Mouse (Mus musculus): ENCODE measurements at regions not wholly inside any gene's neighbourhood (a gene's known extent, or its start where the extent isn't known, plus 50 kb on each side); places are given as distances from the start of the nearest gene placed in this dataset.

GRCm38 (mm10) chr1:69470614-69471250 lies 216.3 kb downstream of the Ikzf2 start:
- H3K27ac ChIP-seq, result no peak overlapping the region
- H3K4me2 ChIP-seq, result no peak overlapping the region
- WGBS, result 86% methylated on average over 4 of the region's 4 CpGs
- no peaks in the 10 kb centered on the region for H3K9me3 ChIP-seq
- H3K9ac ChIP-seq, result no peak overlapping the region
- H3K36me3 ChIP-seq, result no peaks in the 10 kb centered on the region
- no peak for ATAC-seq (ENCODE audit: insufficient number of reproducible peaks, low FRiP score, low TSS enrichment, low read depth)
- peaks cover 6% of the 10 kb centered on the region; the same call in 1 of the 2 replicates for H3K4me1 ChIP-seq
- H3K4me3 ChIP-seq, result no peak overlapping the region
- no peaks in the 10 kb centered on the region for H3K27me3 ChIP-seq

GRCm38 (mm10) chr1:69469158-69469901 lies 217.7 kb downstream of the Ikzf2 start:
- H3K4me3 ChIP-seq, result no peak overlapping the region
- WGBS, result 79% methylated on average over 8 of the region's 8 CpGs
- no peak overlapping the region for H3K27ac ChIP-seq
- H3K36me3 ChIP-seq, result no peaks in the 10 kb centered on the region
- ATAC-seq (ENCODE audit: insufficient number of reproducible peaks, low FRiP score, low TSS enrichment, low read depth), result no peak
- H3K9me3 ChIP-seq, result no peaks in the 10 kb centered on the region
- no peak overlapping the region for H3K4me2 ChIP-seq
- H3K4me1 ChIP-seq, result peaks cover 6% of the 10 kb centered on the region; the same call in 1 of the 2 replicates
- no peak overlapping the region for H3K9ac ChIP-seq
- no peaks in the 10 kb centered on the region for H3K27me3 ChIP-seq

GRCm38 (mm10) chr1:69466534-69467275 lies 220.3 kb downstream of the Ikzf2 start:
- no peak overlapping the region for H3K4me2 ChIP-seq
- WGBS, result 4% methylated on average over 5 of the region's 5 CpGs
- no peak overlapping the region for H3K9ac ChIP-seq
- H3K4me1 ChIP-seq, result peaks cover 6% of the 10 kb centered on the region; the same call in 1 of the 2 replicates
- 0 out of 2 replicates have a peak overlapping the region, but pooled peaks have one; percentile 11 for H3K27ac ChIP-seq
- no peak overlapping the region for H3K4me3 ChIP-seq
- no peaks in the 10 kb centered on the region for H3K27me3 ChIP-seq
- H3K36me3 ChIP-seq, result no peaks in the 10 kb centered on the region
- H3K9me3 ChIP-seq, result no peaks in the 10 kb centered on the region
- no peak for ATAC-seq (ENCODE audit: insufficient number of reproducible peaks, low FRiP score, low TSS enrichment, low read depth)

DNA sequence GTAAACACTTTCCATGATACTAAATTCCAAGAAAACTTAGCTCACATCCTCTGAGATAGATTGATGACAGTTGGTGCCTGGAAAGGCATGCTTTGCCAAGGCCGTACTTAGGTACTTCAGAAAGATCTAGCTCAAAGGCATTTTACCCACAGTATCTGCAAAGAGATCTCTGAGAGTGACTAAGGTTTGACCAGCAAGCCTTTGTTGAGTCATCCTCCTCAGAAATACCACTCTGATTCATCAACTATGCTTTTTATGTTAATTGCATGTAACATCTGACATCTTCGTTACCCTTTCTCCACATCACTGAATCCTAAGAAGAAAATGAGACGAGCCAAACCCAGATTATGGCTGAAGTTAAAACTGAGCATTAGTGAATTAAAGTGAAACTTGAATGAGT lies 225.9 kb downstream of the Ikzf2 start:
- Histone ChIP-seq H3K36me3 (no peaks in the 10 kb centered on the region), H3K9me3 (no peaks in the 10 kb centered on the region), H3K4me1 (no peaks in the 10 kb centered on the region), H3K4me3 (no peak overlapping the region), H3K4me2 (no peak overlapping the region), H3K9ac (no peak overlapping the region), H3K27me3 (no peaks in the 10 kb centered on the region), H3K27ac (no peak overlapping the region)
- 79% methylated on average over 3 of the region's 3 CpGs for WGBS
- ATAC-seq (ENCODE audit: insufficient number of reproducible peaks, low FRiP score, low TSS enrichment, low read depth), result no peak

- Histone ChIP-seq H3K9ac (no peak overlapping the region), H3K4me1 (no peaks in the 10 kb centered on the region), H3K36me3 (no peaks in the 10 kb centered on the region), H3K9me3 (no peaks in the 10 kb centered on the region), H3K27ac (no peak overlapping the region), H3K4me2 (no peak overlapping the region), H3K4me3 (no peak overlapping the region), H3K27me3 (no peaks in the 10 kb centered on the region)
- ATAC-seq (ENCODE audit: insufficient number of reproducible peaks, low FRiP score, low TSS enrichment, low read depth), result no peak
Observed at GRCm38 (mm10) chr1:69459899-69460298, 227.1 kb downstream of the Ikzf2 start.

- Histone ChIP-seq H3K9ac (no peak overlapping the region), H3K27me3 (no peaks in the 10 kb centered on the region), H3K4me1 (no peaks in the 10 kb centered on the region), H3K9me3 (no peaks in the 10 kb centered on the region), H3K27ac (no peak overlapping the region), H3K36me3 (no peaks in the 10 kb centered on the region), H3K4me3 (no peak overlapping the region), H3K4me2 (no peak overlapping the region)
- ATAC-seq (ENCODE audit: insufficient number of reproducible peaks, low FRiP score, low TSS enrichment, low read depth), result no peak
Observed at GRCm38 (mm10) chr1:69457471-69457870, 229.6 kb downstream of the Ikzf2 start.

DNA sequence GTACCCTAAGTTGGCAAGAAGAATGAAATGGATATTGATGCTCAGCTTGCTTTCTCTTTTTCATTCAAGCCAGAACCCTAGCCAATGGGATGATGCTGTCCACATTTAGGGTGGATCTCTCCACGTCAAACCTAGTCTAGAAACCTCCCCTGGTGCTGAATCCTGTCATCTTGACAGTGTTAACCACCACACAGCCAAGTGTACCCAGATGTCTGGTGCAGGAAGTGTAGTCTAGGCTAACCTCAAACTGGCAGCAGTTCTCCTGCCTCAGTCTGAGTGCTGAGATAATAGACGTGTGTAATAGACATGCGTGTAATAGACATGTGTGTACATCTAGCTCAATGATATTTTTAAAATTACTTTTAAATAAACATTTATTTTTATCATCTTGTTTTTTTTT lies 233.1 kb downstream of the Ikzf2 start:
- no peaks in the 10 kb centered on the region for H3K36me3 ChIP-seq
- H3K4me1 ChIP-seq, result no peaks in the 10 kb centered on the region
- ATAC-seq (ENCODE audit: insufficient number of reproducible peaks, low FRiP score, low TSS enrichment, low read depth), result no peak
- no peak overlapping the region for H3K4me3 ChIP-seq
- no peaks in the 10 kb centered on the region for H3K9me3 ChIP-seq
- WGBS, result 82% methylated on average over 3 of the region's 3 CpGs
- no peak overlapping the region for H3K4me2 ChIP-seq
- H3K9ac ChIP-seq, result no peak overlapping the region
- H3K27me3 ChIP-seq, result no peaks in the 10 kb centered on the region
- no peak overlapping the region for H3K27ac ChIP-seq

GRCm38 (mm10) chr1:69452910-69453309 lies 234.1 kb downstream of the Ikzf2 start:
- Histone ChIP-seq H3K4me3 (no peak overlapping the region), H3K36me3 (no peaks in the 10 kb centered on the region), H3K4me1 (no peaks in the 10 kb centered on the region), H3K9me3 (no peaks in the 10 kb centered on the region), H3K27ac (no peak overlapping the region), H3K9ac (no peak overlapping the region), H3K27me3 (no peaks in the 10 kb centered on the region), H3K4me2 (no peak overlapping the region)
- ATAC-seq (ENCODE audit: insufficient number of reproducible peaks, low FRiP score, low TSS enrichment, low read depth), result no peak

DNA sequence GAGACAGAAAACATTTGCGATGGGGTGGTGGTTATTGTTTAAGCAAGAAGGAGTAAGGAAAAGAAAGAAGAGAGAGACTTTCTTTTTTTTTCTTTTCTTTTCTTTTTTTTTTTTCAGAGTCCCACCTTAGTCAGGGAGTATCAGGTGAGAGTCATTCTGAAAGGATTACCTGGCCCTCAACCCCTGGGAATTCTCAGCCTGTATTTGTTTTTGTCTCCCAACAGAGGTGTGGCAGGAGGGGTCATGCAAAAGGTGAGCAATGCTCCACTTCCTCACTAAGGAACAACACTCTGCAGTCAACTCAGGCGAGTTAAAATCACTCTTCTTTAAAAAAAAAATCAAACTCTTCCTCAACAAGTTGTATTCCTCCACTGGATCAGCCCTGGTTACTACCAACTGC lies 236.6 kb downstream of the Ikzf2 start:
- H3K4me3 ChIP-seq, result no peak overlapping the region
- 68% methylated on average over 2 of the region's 2 CpGs for WGBS
- H3K4me2 ChIP-seq, result no peak overlapping the region
- H3K27ac ChIP-seq, result no peak overlapping the region
- no peaks in the 10 kb centered on the region for H3K27me3 ChIP-seq
- no peaks in the 10 kb centered on the region for H3K4me1 ChIP-seq
- H3K9me3 ChIP-seq, result no peaks in the 10 kb centered on the region
- H3K9ac ChIP-seq, result no peak overlapping the region
- ATAC-seq (ENCODE audit: insufficient number of reproducible peaks, low FRiP score, low TSS enrichment, low read depth), result no peak
- no peaks in the 10 kb centered on the region for H3K36me3 ChIP-seq

GRCm38 (mm10) chr1:69447276-69447675 lies 239.8 kb downstream of the Ikzf2 start:
- H3K9me3 ChIP-seq, result no peaks in the 10 kb centered on the region
- no peak overlapping the region for H3K9ac ChIP-seq
- no peak overlapping the region for H3K4me2 ChIP-seq
- H3K27ac ChIP-seq, result no peak overlapping the region
- no peaks in the 10 kb centered on the region for H3K36me3 ChIP-seq
- H3K27me3 ChIP-seq, result no peaks in the 10 kb centered on the region
- H3K4me1 ChIP-seq, result no peaks in the 10 kb centered on the region
- H3K4me3 ChIP-seq, result no peak overlapping the region
- 68% methylated on average over 5 of the region's 5 CpGs for WGBS
- no peak for ATAC-seq (ENCODE audit: insufficient number of reproducible peaks, low FRiP score, low TSS enrichment, low read depth)

GRCm38 (mm10) chr1:69444722-69445121 lies 242.3 kb downstream of the Ikzf2 start:
- Histone ChIP-seq H3K36me3 (no peaks in the 10 kb centered on the region), H3K4me1 (no peaks in the 10 kb centered on the region), H3K9ac (no peak overlapping the region)

GRCm38 (mm10) chr1:69443466-69443865 lies 243.6 kb downstream of the Ikzf2 start:
- H3K4me3 ChIP-seq, result no peak overlapping the region
- H3K4me1 ChIP-seq, result no peaks in the 10 kb centered on the region
- H3K9ac ChIP-seq, result no peak overlapping the region
- H3K36me3 ChIP-seq, result no peaks in the 10 kb centered on the region
- no peak for ATAC-seq (ENCODE audit: insufficient number of reproducible peaks, low FRiP score, low TSS enrichment, low read depth)
- H3K9me3 ChIP-seq, result no peaks in the 10 kb centered on the region
- WGBS, result 53% methylated on average over 7 of the region's 7 CpGs
- H3K27ac ChIP-seq, result no peak overlapping the region
- no peak overlapping the region for H3K4me2 ChIP-seq
- H3K27me3 ChIP-seq, result no peaks in the 10 kb centered on the region

More at GRCm38 (mm10) chr1:69444722-69445121, 242.3 kb downstream of the Ikzf2 start:
- WGBS, result 80% methylated on average over 4 of the region's 4 CpGs
- Histone ChIP-seq H3K27ac (no peak overlapping the region), H3K9me3 (no peaks in the 10 kb centered on the region), H3K4me2 (no peak overlapping the region), H3K27me3 (no peaks in the 10 kb centered on the region), H3K4me3 (no peak overlapping the region)
- no peak for ATAC-seq (ENCODE audit: insufficient number of reproducible peaks, low FRiP score, low TSS enrichment, low read depth)
